Mouse (Mus musculus): ENCODE results near the gene Zfp534. TPM values are rescaled to one million over a fixed set of nuclear protein-coding genes. Genes with fewer than 3 reads are reported as not detected.
"Not testable (repeated sequence)": the region's sequence is repeated elsewhere in the genome, so short reads cannot be mapped to it uniquely, and the experiment has no call there.

The Zfp534 gene
- 1 to 10 TPM in 1 of 3 experiments, under 1 TPM in 1, not detected in 1; 0.79 to 2.3 TPM for polyA plus RNA-seq (2017; shearing (Covaris generic))

DNA sequence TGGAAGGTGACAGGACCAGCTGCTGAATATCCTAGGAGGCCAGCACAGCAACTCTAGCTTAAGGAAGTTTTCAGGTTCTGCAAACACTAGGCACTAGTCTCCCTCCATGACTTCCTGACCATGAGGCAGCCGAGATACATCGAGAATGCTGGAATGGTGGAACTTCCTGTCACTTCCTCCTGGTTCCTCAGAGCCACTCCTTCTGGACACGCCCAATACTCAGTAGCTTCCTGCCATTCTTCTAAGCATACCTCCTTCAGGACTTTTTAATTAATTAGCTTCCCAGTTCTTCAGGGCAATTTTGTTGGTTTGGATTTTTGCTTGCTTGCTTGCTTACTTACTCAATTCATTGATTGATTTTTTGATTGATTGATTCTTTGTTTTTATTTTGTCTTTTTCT lies at the start of gene Zfp534:
TSS of gene Zfp534 (minus strand) at position 101 of the 400 bp plus-strand sequence.
- not testable (repeated sequence) for ATAC-seq

DNA sequence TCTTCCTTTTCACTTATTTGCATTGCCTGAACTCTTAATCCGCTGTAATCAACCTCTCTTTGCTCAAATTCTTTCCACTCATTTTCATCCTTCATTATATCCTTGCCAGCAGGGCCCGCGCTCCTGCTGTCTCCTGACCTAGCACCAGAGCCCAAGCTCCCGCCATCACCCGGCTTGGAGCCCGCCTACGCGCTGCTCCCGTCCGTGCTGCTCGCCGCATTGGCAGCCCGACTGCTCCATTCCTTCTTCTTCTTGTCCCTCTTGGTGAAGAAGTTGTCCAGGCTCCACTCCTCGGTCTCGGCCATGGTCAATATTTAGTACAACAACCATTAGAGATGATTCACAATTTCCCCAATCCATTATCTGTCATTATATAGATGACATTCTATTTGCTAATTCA lies 43.9 kb upstream of the Zfp534 start:
- not testable (repeated sequence) for ATAC-seq

DNA sequence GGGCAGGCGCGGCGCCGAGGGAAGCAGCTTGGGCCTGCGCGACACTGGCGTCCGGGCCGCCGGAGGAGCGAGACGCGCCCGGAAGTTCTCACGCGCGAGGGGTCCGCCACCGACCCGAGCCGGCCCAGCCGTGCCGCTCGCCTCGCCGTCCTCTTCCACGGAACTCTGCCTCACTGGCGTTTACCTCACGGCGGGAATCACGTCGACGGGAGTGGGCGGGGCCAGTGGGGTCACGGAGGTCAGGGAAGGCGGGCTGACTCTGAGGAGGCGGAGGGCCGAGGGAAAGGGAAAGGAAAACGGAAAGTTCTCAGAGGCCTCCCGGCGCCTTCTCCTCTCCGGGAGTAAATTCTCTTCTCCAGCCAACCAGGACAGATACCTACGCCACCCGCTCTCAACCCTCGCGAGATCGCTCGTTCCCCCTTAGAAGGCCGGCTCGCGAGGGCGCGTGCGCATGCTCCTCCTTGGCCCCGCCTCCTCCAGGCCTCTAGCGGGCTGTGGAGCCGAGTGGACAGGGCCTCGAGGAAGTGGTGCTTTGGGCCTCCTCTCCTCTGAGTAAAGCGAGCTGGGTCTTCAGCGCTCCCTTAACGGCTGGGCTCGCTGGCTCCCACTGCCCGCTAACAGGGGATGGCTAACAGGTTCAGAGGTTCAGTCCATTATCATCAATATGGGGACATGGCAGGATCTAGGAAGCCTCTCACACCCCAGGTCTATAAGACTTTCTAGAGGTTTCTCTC lies 36.5 kb upstream of the Zfp534 start:
- not testable (repeated sequence) for ATAC-seq

DNA sequence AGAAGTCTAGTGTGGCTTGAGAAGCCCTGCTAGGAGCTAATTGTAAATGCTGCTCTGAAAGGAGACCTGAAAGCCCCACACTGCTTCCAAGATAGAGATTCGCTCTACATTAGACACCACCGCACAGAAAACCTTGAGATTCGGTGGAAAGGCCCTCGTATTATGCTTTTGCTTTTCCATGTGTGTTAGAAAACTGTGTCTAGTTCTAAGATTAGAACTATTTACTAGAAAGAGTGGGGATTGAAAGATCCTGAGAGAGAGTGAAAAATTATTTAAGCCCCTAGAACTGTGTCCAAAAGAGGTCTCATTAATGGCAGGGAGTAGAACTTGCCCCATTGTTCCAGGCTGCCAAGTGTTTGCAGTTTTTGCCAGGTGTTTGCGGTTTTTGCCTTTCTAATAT lies 47.1 kb downstream of the Zfp534 start:
- not testable (repeated sequence) for ATAC-seq

DNA sequence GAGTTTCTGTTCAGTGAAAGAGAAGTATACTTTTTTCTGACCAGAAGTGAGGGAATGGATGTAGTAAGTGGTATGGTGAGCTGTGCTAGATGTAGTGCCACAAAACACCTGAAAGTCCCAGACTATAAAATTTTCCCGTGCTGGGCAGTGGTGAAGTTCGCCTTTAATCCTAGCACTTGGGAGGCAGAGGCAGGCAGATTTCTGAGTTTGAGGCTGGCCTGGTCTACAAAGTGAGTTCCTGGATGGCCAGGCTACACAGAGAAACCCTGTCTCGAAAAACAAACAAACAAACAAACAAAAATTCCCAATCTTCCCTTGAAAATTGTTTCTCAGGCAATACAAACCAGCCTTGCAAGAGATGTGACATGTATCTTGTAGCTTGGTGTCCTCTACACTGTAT lies 54.9 kb downstream of the Zfp534 start:
- not testable (repeated sequence) for ATAC-seq

DNA sequence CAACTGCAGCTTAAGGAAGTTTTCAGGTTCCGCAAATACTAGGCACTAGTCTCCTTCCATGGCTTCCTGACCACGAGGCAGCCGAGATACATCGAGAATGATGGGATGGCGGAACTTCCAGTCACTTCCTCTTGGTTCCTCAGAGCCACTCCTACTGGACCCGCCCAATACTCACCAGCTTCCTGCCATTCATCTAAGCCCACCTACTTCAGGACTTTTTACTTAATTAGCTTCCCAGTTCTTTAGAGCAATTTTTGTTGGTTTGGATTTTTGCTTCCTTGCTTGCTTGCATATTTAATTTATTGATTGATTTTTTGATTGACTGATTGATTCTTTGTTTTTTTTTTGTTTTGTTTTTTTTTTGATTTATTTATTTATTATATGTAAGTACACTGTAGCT lies 59.9 kb downstream of the Zfp534 start, which contains the start of gene Zfp979:
TSS of gene Zfp979 (minus strand) at position 101 of the 400 bp plus-strand sequence.
- not testable (repeated sequence) for ATAC-seq

DNA sequence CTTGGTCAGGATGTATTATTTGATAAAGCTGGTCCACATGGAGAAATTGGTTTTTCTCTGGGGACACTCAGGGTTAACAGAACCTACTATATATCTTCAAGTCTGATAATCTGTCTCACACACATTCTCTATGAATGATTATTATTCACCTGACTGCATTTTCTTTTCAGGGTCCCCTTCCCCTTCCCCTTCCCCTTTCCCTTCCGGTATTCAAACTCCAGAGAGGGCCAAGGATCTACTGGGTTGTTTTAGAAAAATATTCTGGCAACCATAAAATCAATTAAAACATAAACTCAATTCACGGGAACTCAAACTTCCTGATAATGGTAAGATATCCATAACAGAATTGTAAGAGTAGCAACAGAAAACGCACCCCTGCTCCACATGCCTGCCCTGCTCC lies 60.4 kb downstream of the Zfp534 start:
- not testable (repeated sequence) for ATAC-seq

DNA sequence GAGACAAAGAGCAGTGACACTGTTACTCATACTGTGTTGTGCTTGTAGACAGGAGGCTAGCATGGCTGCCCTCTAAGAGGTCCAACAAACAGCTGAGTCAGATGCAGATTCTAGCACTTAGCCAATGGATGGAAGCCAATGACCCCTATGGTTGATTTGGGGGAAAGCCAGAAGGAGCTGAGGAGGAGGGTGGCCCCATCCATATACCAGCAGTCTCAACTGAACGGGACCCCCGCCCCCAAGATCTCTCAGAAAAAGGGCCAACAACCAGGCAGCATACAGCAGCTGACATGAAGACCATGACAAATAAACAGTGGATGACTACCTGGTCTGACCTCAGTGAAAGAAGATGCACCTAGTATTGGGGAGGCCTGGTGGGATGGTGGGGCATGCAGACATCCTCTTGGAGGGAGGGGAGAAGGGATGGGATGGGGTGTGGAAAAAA lies 68.5 kb downstream of the Zfp534 start:
- ATAC-seq, result not testable (repeated sequence)

Other genes with a start within 250 kb of the Zfp534 start
- gene Zfp982, start 210.1 kb downstream of the Zfp534 start, polyA plus RNA-seq (2017; shearing (Covaris generic)), result under 1 TPM in 1 of 3 experiments, not detected in 2; 0.42 TPM
- gene Gm16503, start 162.3 kb downstream of the Zfp534 start, polyA plus RNA-seq (2017; shearing (Covaris generic)), result under 1 TPM in 2 of 3 experiments, not detected in 1; 0.14 to 0.27 TPM
- gene Zfp985, start 149.3 kb downstream of the Zfp534 start, polyA plus RNA-seq (2017; shearing (Covaris generic)), result 1 to 10 TPM; 1.5 to 4.5 (median 2.3) TPM
- under 1 TPM in 2 of 3 experiments, not detected in 1; 0.20 to 0.58 TPM for gene Zfp979, start 60.0 kb downstream of the Zfp534 start, polyA plus RNA-seq (2017; shearing (Covaris generic))
- gene Zfp984, start 107.2 kb upstream of the Zfp534 start, polyA plus RNA-seq (2017; shearing (Covaris generic)), result 10 to 100 TPM; 18.6 to 25.6 (median 23.7) TPM
- 10 to 100 TPM in 1 of 3 experiments, 1 to 10 TPM in 2; 5.5 to 10.0 (median 7.5) TPM for gene Zfp933, start 145.8 kb upstream of the Zfp534 start, polyA plus RNA-seq (2017; shearing (Covaris generic))
- 100 to 1,000 TPM in 1 of 3 experiments, 10 to 100 TPM in 2; 59.0 to 116 (median 71.4) TPM for gene Miip, start 166.3 kb upstream of the Zfp534 start, polyA plus RNA-seq (2017; shearing (Covaris generic))
- 1 to 10 TPM; 4.0 to 8.1 (median 4.5) TPM for gene Fv1, start 166.4 kb upstream of the Zfp534 start, polyA plus RNA-seq (2017; shearing (Covaris generic))
- 10 to 100 TPM; 20.5 to 25.5 (median 21.2) TPM for gene Mfn2, start 202.2 kb upstream of the Zfp534 start, polyA plus RNA-seq (2017; shearing (Covaris generic))
- 1 to 10 TPM; 1.3 to 4.5 (median 3.1) TPM for gene Plod1, start 234.2 kb upstream of the Zfp534 start, polyA plus RNA-seq (2017; shearing (Covaris generic))
- 10 to 100 TPM in 1 of 3 experiments, 1 to 10 TPM in 2; 7.2 to 11.6 (median 8.3) TPM for gene 2510039O18Rik, start 238.3 kb upstream of the Zfp534 start, polyA plus RNA-seq (2017; shearing (Covaris generic))